Mouse (Mus musculus) fat pad, adult 2 months (tissue): ENCODE measurements around the gene Gm26620.
A peak's percentile ranks its signal among the peaks of the same experiment; 100 is the strongest.

Experiments
- DNase-seq: peaks from one replicate; pipeline ENCODE4 v3.0.0-alpha.2; 2011; ENCODE audit warnings: low read depth, low spot score; ENCODE audit errors: extremely low read depth

The Gm26620 gene

DNA sequence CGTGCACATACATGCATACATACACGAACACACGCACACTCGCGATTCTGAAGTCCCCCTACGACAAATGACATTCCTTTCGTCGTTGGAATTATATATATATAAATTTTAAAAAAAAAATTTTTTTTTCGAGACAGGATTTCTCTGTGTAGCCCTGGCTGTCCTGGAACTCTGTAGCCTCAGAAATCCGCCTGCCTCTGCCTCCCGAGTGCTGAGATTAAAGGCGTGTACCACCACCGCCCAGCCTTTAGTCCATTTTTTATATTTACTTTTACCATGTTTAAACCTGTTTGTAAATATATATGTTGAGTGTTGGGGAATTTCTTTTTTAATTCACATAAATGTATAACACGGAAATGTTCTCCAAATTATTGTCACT, 16.0 kb upstream of the Gm26620 start:
- DNase-seq, result no peak

DNA sequence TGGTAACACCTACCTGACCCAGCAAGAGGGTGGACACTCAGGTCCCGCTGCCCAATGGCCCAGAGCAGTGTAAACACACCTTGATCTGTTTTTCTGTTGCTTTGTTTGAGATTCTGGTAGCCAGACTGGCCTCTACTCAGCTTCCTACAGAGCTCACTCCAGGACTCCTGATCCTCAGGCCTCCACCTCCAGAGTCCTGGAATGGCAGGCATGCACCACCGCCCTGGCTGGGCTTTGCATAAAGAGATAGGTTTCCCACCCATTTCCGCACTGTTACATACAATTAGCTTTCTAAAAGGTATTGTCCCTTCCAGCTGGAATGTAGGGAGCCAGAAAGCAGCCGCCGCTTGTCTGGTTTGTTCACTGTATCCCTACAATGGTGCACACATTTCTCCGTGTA, 13.5 kb upstream of the Gm26620 start:
- no peak for DNase-seq

DNA sequence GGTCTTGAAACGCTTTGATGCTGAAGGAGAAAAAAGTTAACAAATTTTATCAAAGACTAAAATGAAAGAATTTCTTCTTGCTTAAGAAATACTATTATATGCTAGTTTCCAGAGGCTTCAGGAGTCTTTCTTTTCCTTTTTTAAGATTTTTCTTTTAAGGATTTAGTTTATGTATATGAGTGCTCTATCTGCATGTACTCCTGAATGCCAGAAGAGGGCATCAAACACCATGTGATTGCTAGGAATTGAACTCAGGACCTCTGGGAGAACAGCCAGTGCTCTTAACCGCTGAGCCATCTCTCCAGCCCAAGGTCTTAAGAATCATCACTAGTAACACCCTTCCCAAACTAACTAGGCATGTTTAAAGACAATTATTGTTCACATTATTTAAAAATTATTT, 12.9 kb upstream of the Gm26620 start:
- no peak for DNase-seq

DNA sequence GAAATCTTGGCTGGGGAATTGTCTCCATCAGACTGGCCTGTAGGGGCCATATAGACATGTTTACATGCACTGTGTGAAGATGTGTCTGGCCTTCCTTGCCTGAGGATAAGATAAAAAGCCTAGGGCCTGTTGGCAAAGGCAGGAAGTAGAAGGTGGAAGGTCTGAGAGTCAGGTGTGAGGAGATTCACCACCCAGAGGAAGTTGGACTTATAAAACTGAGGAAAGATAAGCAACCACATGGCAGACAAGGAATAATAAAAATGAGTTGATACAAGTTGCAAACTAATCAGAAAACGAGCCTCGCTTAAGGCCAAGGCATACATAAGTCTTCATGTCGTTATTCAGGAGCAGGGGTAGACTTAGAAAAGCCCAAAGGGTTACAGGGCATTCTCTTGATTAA, 9.2 kb upstream of the Gm26620 start:
- DNase-seq, result no peak

DNA sequence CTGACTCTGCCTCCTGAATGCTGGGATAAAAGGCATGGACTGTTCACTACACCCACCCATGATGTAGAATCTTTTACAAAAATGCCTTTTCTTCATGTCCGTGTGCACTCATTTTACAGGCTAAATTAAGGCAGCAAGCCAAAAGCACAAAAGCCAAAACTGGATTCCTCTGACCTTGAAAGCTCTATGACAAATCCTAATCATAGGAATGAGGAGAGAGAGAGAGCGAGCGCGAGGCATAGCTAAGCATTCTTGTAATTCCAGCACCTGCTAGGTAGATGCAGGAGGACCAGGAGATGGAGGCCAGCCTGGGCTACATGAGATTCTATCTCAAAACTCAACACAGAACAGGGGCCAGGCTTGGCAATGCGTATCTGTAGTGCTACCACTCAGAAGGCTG, 8.0 kb upstream of the Gm26620 start:
- DNase-seq, result no peak

DNA sequence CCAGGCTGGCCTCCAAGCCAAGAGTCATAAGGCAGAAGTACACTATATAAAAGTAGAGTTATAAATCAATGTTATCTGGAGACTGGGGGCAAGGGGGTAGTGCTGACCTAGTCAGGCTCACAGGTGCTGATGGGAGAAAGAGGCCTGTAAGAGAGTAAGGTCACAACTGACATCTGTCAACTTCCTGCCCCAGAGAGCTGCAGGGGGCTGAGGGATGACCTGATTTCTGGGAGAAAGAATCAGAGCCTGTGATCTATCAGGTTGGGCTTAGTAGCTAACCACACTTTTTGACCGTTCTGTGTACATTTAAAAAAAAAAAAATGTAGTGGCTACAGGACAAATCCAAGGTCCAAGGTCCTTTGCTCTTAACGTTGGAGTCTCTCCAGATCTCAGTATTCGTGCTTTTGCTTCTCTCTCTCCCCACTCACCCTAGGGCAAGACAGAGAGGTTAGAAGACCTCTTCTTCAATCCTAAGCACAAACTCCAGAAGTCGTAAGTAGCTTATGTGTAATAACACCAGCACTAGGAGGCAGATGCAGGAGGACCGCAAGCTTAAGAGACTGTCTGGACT, 1.9 kb upstream of the Gm26620 start:
- no peak for DNase-seq

DNA sequence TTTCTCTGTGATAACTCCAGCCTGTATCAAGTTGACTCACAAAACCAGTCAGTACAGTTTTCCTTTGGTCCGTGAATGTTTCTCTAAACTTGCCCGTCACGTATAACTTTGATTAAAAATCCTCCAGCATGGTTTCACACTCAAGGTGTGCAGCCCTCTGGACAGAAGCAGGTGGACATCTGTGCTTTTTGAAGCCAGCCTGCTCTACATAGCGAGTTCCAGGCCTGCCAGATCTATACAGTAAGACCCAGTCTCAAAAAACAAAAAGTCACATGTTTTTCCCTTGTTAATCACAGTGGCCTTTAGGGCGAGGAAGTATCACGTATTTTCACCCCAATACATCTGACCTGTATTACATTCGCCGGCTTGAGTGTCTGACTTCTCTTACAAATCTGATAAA, 475 bp upstream of the Gm26620 start:
- no peak for DNase-seq

DNA sequence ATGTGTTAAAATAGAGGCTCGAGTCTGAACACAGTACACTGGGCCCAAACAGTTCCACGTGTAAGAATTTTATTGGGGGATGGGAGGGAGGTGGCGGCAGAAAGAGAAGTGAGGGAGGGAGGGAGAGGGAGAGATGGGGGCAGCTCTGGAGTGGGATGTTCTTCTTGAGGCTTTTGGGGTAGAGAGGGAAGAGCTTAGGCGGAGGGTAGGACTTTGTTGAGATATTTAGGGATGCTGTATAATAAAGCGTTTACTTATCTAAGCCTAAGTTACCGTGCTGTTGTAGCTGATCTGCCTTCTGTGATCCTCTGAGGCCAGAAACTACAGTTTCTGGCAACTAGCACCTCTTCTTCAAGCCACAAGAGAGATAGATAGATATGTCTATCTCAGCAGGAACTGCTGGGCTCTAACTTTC, 1.2 kb downstream of the Gm26620 start:
- DNase-seq, result no peak

DNA sequence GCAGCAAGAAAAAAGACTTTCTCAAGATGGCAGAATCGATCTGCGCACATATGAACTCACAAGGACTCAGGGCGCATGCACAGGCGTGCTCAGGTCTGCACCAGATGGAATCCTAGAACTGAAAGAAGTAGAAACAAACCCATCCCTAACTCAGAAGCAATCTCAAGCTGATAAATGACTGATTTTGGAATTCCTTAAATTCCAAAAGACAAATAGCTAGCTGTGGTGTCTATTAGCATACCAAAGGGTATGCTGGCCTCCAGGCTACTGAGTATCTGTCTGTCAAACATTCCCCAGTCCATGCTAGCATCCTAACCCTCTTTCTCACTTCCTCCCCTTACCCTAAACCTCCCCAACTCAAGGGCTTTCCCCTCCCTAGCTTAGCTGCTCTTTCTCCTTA, 4.4 kb downstream of the Gm26620 start:
- no peak for DNase-seq

DNA sequence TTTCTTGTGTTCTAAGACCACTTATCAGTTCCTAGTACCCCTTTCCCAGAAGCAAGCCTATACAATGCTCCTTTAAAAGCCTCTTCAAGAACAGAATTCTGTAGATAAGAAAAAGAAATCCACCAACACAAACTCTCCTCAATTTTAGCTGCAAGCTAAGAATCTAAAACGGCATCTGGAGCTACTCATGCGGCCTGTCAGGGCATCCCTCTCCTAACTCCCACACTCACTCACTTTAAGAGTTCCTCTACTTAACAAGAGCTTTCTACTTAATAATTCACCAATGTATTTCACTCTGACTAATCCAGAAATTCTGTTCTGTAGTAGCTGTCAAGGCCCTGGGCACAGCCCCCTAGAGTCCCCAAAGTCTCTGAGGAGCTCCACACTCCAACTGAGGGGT, 6.8 kb downstream of the Gm26620 start:
- DNase-seq, result no peak

DNA sequence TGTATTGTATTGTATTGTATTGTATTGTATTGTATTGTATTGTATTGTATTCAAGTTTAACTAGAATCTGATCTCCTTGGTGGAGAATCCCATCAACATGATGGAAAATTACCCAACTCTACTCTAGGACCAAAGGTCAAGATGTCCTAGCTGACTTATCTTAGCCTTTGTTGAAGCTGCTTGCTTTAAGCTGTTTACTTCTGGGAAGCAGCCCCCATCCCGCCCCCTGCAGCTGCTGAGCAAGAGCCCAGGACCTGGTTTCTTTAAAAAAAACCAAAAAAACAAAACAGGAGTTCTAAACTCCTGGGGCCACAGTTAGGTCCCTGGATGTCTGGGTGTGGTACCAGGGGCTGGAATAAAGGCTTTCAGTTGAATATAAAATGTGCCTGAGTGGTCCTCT, 7.4 kb downstream of the Gm26620 start:
- DNase-seq, result no peak

GRCm38 (mm10) chr1:170894603-170895602, 10.0 kb downstream of the Gm26620 start:
- DNase-seq, result no peak

- no peak for DNase-seq
Measured at GRCm38 (mm10) chr1:170896651-170897281, 11.9 kb downstream of the Gm26620 start.

DNA sequence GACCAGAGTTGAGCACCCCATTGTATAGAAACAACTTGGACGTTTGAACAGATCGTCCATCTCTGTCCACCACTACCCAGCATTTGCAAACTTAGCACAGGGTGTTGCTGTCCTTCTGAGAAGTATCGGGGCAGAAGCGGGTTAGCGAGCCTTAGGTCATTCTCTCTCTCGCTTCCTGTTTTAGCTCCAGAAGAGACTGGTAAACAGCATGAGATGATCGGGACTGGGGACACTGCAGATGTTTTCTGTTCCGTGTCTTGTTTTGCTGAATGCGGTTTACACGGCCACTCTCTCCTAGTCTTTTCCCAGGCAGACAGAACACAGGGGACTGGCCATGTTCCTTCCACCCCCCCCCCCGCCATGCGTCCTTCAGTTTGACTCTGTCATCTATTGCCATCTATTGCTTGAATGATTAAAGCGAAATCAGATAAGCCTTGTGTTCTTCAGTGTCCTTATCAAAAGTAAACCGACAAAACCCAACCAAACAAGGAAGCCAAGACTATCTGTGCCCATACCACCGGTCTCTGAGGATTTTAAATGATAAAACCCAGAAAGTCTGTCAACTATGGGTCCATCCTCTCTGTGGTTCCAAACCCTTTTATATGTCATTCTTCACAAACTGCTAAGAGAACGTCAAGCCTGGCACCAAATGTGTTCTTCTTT, 13.7 kb downstream of the Gm26620 start:
- no peak for DNase-seq

DNA sequence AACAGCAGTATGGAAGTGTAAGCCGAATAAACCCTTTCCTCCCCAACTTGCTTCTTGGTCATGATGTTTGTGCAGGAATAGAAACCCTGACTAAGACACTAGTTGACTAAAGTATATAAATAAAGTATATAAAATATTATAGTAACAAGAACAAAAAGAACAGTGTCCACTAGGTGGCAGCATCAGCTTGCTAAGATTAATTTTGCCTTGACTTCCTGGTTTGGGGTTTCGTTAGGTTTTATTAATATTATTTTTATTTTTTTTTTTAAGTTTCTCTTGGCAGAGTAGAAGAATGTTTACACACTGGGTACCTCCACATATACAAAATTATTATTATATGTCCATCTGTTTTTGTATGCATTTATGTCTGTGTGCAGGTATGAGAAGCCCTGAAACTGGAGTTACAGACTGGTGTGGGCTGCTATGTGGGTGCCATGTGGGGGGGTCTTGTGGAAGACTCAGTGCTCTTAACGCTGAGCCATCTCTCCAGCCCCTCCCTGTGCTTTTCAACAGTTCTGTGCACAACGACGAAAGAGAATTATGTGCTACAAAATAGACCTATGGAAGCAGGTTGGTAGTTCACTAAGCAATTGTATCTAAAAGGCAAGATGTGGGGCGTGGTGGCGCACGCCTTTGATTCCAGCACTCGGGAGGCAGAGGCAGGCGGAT, 16.1 kb downstream of the Gm26620 start:
- DNase-seq, result no peak

- DNase-seq, result peak; percentile 5
Measured at GRCm38 (mm10) chr1:170901536-170902238, 16.8 kb downstream of the Gm26620 start.

- no peak for DNase-seq
Measured at GRCm38 (mm10) chr1:170903485-170903884, 18.6 kb downstream of the Gm26620 start.

DNA sequence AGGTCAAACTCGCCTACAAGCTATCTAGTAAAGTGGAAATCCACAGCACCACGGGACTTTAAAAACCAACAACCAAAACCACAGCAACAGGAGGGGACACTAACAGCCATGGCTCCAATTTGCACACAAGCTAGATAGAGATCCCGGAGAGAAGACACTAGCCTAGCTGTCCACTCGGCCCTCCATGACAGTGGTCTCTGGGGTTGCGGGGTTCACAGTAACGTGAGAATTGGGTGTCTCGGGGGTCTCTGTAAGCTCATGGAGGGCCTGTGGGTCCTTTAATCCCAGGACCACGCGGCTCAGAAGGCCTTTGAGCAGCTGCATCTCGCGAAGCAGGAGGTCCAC, 22.2 kb downstream of the Gm26620 start:
- no peak for DNase-seq

DNA sequence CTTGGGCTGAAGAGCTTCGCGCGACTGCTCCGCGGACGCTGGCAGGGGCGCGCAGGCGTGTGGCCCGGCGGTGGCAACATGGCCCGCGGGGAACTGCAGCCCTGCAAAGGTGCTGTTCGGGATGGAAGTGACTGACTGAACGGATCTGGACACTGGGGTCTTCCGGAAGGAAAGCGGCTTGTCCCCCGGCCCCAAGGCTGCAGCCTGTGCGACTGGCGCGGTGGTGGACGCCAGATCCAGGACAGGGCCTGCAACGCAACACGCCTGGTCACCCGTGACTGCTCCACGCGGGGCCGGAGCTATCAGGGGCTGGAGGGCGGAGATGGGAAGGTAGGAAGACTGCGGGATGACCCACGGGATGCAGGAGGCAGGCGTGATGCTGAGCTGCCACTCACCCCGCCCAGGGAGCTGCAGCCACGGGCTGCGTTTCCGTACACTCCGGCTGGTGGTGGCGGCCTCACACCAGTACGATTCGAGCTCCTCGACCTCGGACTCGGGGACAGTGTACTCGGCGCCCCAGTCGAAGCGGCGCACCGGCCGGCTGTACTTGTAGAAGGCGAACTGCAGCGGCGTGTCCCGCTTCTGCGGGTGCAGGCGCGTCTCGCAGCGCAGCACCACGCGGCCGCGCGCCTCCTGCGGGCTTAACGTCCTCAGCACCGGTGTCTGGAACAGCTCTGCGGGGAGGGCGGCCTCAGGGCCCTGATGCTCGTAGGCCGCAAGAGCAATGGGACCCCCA, 22.8 kb downstream of the Gm26620 start:
- DNase-seq, result no peak

GRCm38 (mm10) chr1:170908341-170908740, 23.5 kb downstream of the Gm26620 start:
- no peak for DNase-seq
